Mouse (Mus musculus): ENCODE measurements around the gene Trpm3.

DNA sequence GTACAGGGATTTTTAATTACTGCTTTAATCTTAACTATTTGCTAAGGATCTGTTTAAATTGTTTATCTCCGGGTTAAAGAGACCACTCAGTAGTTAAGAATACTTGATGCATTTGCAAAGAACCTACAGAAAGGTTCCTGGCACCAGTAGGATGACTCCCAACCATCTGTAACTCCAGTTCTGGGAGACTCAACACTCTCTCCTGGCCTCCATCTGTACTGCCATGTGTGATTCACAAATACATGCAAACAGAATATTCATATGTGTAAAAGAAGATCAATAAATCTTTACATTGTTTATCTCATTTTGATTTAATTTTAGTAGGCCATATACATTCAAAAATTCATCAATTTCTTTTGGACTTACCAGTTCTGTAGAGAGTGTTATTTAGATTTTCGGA lies 731.0 kb downstream of the Trpm3 start:
- TF ChIP-seq POLR2A (IDR thresholded peaks at IDR 0.05; ENCODE audit: control insufficient read depth, low read depth, low read length) (no peak), CTCF (IDR thresholded peaks at IDR 0.05; ENCODE audit: control insufficient read depth, insufficient read depth, insufficient replicate concordance, low read depth, low read length) (no peak)
